Mouse (Mus musculus) liver, embryonic 14.5 days (tissue): ENCODE data around the gene Coch. TPM values are rescaled to one million over a fixed set of nuclear protein-coding genes. Genes with fewer than 3 reads are reported as not detected.

Source experiments
- ATAC-seq: fragments of 200-750 bp; cut with Nextera tagmentation; 2 replicates; pipeline ENCODE4 v1.8.0; 2017; ENCODE audit warnings: moderate number of reproducible peaks, mild to moderate bottlenecking, moderate library complexity; ENCODE audit not compliant: insufficient read depth
- DNase-seq, 3 experiments: peaks; one replicate each; pipeline ENCODE4 v3.0.0-alpha.2; 2012 to 2013; ENCODE audit warnings: low read depth in 3 of 3, low spot score in 3 of 3
- H3K27ac ChIP-seq: fragments of 300-500 bp; sonication (generic); 2 replicates; pipeline ENCODE4 v1.5.1; 2014; ENCODE audit warnings: moderate library complexity, mild to moderate bottlenecking, control low read depth, inconsistent platforms
- H3K27me3 ChIP-seq: fragments of 300-500 bp; sonication (generic); 2 replicates; pipeline ENCODE4 v1.6.1; 2014; ENCODE audit warnings: mild to moderate bottlenecking, low read length, moderate library complexity; ENCODE audit not compliant: control insufficient read depth, insufficient read depth
- H3K36me3 ChIP-seq: fragments of 300-500 bp; sonication (generic); replicated peaks from 2 replicates; pipeline ENCODE4 v1.6.1; 2014; ENCODE audit warnings: low read depth; ENCODE audit not compliant: control insufficient read depth, insufficient read depth
- H3K4me1 ChIP-seq, 2 experiments: fragments of 200-500 bp in 1 of 2; fragments of 300-500 bp in 1 of 2; sonication (generic) in 1 of 2; replicated peaks; 2 replicates each; pipeline ENCODE4 v1.6.1; 2012 to 2014; ENCODE audit warnings: antibody characterized with exemption in 1 of 2, inconsistent platforms in 1 of 2, low read length in 1 of 2; ENCODE audit not compliant: control insufficient read depth in 2 of 2, insufficient read depth in 2 of 2
- H3K4me2 ChIP-seq: fragments of 300-500 bp; sonication (generic); 2 replicates; pipeline ENCODE4 v1.6.1; 2014; ENCODE audit warnings: low read depth, mild to moderate bottlenecking, control low read depth, moderate library complexity
- H3K4me3 ChIP-seq, 2 experiments: fragments of 200-500 bp in 1 of 2; fragments of 300-500 bp in 1 of 2; sonication (generic) in 1 of 2; 2 replicates each; pipeline ENCODE4 v1.5.1; 2012 to 2014; ENCODE audit warnings: low read depth in 2 of 2, low read length in 2 of 2, mild to moderate bottlenecking in 2 of 2, control low read depth in 1 of 2, inconsistent platforms in 1 of 2, moderate library complexity in 1 of 2; ENCODE audit not compliant: insufficient read depth in 1 of 2
- H3K9ac ChIP-seq: fragments of 300-500 bp; sonication (generic); replicated peaks from 2 replicates; pipeline ENCODE4 v1.6.1; 2014; ENCODE audit warnings: mild to moderate bottlenecking, control low read depth, moderate library complexity
- H3K9me3 ChIP-seq: fragments of 300-500 bp; sonication (generic); 2 replicates; pipeline ENCODE4 v1.6.1; 2016; ENCODE audit warnings: low read length, mixed read lengths; ENCODE audit not compliant: control insufficient read depth
- CTCF ChIP-seq: IDR thresholded peaks from 2 replicates; pipeline ENCODE4 v1.5.1; 2016; ENCODE audit warnings: antibody characterized with exemption, low read depth, control low read depth
- EP300 ChIP-seq: IDR thresholded peaks from 2 replicates; pipeline ENCODE4 v1.6.1; 2016; ENCODE audit warnings: antibody characterized with exemption, low read depth
- WGBS: fragments of 180-500 bp; shearing (Covaris S2); extraction: QIAGEN DNeasy Blood & Tissue Kit; methylation state at CpG from one replicate; pipeline ENCODE4 v1.1.7; 2014; ENCODE audit not compliant: insufficient replicate concordance; 5-methylcytosine and 5-hydroxymethylcytosine counted together
- polyA plus RNA-seq, 2 experiments: library from polyadenylated mRNA; depleted of rRNA in 1 of 2; stranded (reverse) in 1 of 2; unstranded in 1 of 2; fragments of >200 nt; fragmentation: Nextera tagmentation in 1 of 2; extraction: Ambion mirVana in 1 of 2; gene quantifications; 2 replicates each; pipeline versions ENCODE4 v1.2.1 to v1.2.3; 2012 to 2014

Gene Coch
- polyA plus RNA-seq, 2 experiments, result 0.03 TPM; not detected in 1

GRCm38 (mm10) chr12:51621161-51621560 is 28.0 kb downstream of the Coch start:
- H3K9me3 ChIP-seq, result no peaks in the 10 kb centered on the region
- no peaks in the 10 kb centered on the region for H3K4me1 ChIP-seq
- no peak overlapping the region for H3K4me3 ChIP-seq
- ATAC-seq (no peak), DNase-seq (peak in 1 of 3 experiments; percentile 65)
- WGBS, result 65% methylated on average over 5 of the region's 5 CpGs
- TF ChIP-seq EP300 (no peak), CTCF (no peak)
- no peaks in the 10 kb centered on the region for H3K27me3 ChIP-seq
- no peak overlapping the region for H3K9ac ChIP-seq
- no peak overlapping the region for H3K4me2 ChIP-seq
- no peak overlapping the region for H3K27ac ChIP-seq
- H3K36me3 ChIP-seq, result peaks cover 3% of the 10 kb centered on the region

GRCm38 (mm10) chr12:51622670-51623365 is 29.7 kb downstream of the Coch start:
- H3K36me3 ChIP-seq, result no peaks in the 10 kb centered on the region; the same call in none of the 2 replicates
- ATAC-seq (no peak), DNase-seq (no peak)
- H3K27me3 ChIP-seq, result no peaks in the 10 kb centered on the region
- TF ChIP-seq CTCF, result no peak
- TF ChIP-seq EP300, result no peak
- H3K4me3 ChIP-seq, result no peak overlapping the region
- H3K9me3 ChIP-seq, result no peaks in the 10 kb centered on the region
- H3K4me1 ChIP-seq, result no peaks in the 10 kb centered on the region
- WGBS, result 78% methylated on average over 5 of the region's 5 CpGs
- no peak overlapping the region for H3K4me2 ChIP-seq
- no peak overlapping the region for H3K27ac ChIP-seq
- H3K9ac ChIP-seq, result no peak overlapping the region

GRCm38 (mm10) chr12:51623366-51623694 is 30.2 kb downstream of the Coch start:
- H3K27me3 ChIP-seq, result no peaks in the 10 kb centered on the region
- H3K9ac ChIP-seq, result no peak overlapping the region
- H3K4me2 ChIP-seq, result no peak overlapping the region
- TF ChIP-seq CTCF, result no peak
- no peak for TF ChIP-seq EP300
- no peak for DNase-seq
- no peak for ATAC-seq
- no peaks in the 10 kb centered on the region for H3K4me1 ChIP-seq
- H3K27ac ChIP-seq, result no peak overlapping the region
- no peaks in the 10 kb centered on the region; the same call in none of the 2 replicates for H3K36me3 ChIP-seq
- no peaks in the 10 kb centered on the region for H3K9me3 ChIP-seq
- H3K4me3 ChIP-seq, result no peak overlapping the region

- no peak overlapping the region for H3K9ac ChIP-seq
- peaks cover 0 to 2% of the 10 kb centered on the region in 2 experiments; a peak in 1 of 4 replicates for H3K4me1 ChIP-seq
- no peak overlapping the region for H3K27ac ChIP-seq
- 79% methylated on average over 4 of the region's 4 CpGs for WGBS
- no peaks in the 10 kb centered on the region for H3K9me3 ChIP-seq
- H3K4me2 ChIP-seq, result no peak overlapping the region
- no peak for TF ChIP-seq EP300
- no peak for TF ChIP-seq CTCF
- H3K27me3 ChIP-seq, result no peaks in the 10 kb centered on the region
- no peak overlapping the region for H3K4me3 ChIP-seq
- DNase-seq (no peak), ATAC-seq (no peak)
- H3K36me3 ChIP-seq, result peaks cover 3% of the 10 kb centered on the region; the same call in 1 of the 2 replicates
Observed at GRCm38 (mm10) chr12:51633481-51633880, 40.3 kb downstream of the Coch start.

- WGBS, result 75% methylated on average over 2 of the region's 2 CpGs
- no peak overlapping the region for H3K27ac ChIP-seq
- H3K4me2 ChIP-seq, result no peak overlapping the region
- H3K9ac ChIP-seq, result no peak overlapping the region
- no peak for TF ChIP-seq EP300
- TF ChIP-seq CTCF, result no peak
- H3K27me3 ChIP-seq, result no peaks in the 10 kb centered on the region
- ATAC-seq (peak; percentile 65; the same call in 1 of the 2 replicates), DNase-seq (peak in 1 of 3 experiments; percentile 17)
- peaks cover 0 to 2% of the 10 kb centered on the region in 2 experiments; a peak in 1 of 4 replicates for H3K4me1 ChIP-seq
- H3K36me3 ChIP-seq, result peaks cover 3% of the 10 kb centered on the region; the same call in 1 of the 2 replicates
- no peak overlapping the region for H3K4me3 ChIP-seq
- no peaks in the 10 kb centered on the region for H3K9me3 ChIP-seq
Observed at GRCm38 (mm10) chr12:51636260-51636659, 43.1 kb downstream of the Coch start.
